Mouse (Mus musculus) liver, embryonic 13.5 days (tissue): ENCODE measurements around the gene Adamtsl2. TPM values are rescaled to one million over a fixed set of nuclear protein-coding genes. Genes with fewer than 3 reads are reported as not detected.

Experiments
- ATAC-seq: fragments of 200-750 bp; cut with Nextera tagmentation; 2 replicates; pipeline ENCODE4 v1.8.0; 2017; ENCODE audit warnings: low read depth, mild to moderate bottlenecking, moderate number of reproducible peaks, moderate library complexity
- DNase-seq: peaks from one replicate; pipeline ENCODE4 v3.0.0; 2022
- H3K27ac ChIP-seq: fragments of 300-500 bp; sonication (generic); 2 replicates; pipeline ENCODE4 v1.5.1; 2015; ENCODE audit warnings: moderate library complexity, mild to moderate bottlenecking, inconsistent platforms
- H3K27me3 ChIP-seq: fragments of 300-500 bp; sonication (generic); 2 replicates; pipeline ENCODE4 v1.6.1; 2015; ENCODE audit warnings: mild to moderate bottlenecking, inconsistent platforms
- H3K36me3 ChIP-seq: fragments of 300-500 bp; sonication (generic); 2 replicates; pipeline ENCODE4 v1.6.1; 2015; ENCODE audit warnings: mild to moderate bottlenecking, inconsistent platforms
- H3K4me1 ChIP-seq: fragments of 300-500 bp; sonication (generic); replicated peaks from 2 replicates; pipeline ENCODE4 v1.6.1; 2015; ENCODE audit warnings: inconsistent platforms
- H3K4me2 ChIP-seq: fragments of 300-500 bp; sonication (generic); 2 replicates; pipeline ENCODE4 v1.6.1; 2015; ENCODE audit warnings: inconsistent platforms, mild to moderate bottlenecking, moderate library complexity
- H3K4me3 ChIP-seq: fragments of 300-500 bp; sonication (generic); replicated peaks from 2 replicates; pipeline ENCODE4 v1.5.1; 2015; ENCODE audit warnings: mild to moderate bottlenecking, inconsistent platforms
- H3K9ac ChIP-seq: fragments of 300-500 bp; sonication (generic); 2 replicates; pipeline ENCODE4 v1.6.1; 2015; ENCODE audit warnings: mild to moderate bottlenecking, inconsistent platforms
- H3K9me3 ChIP-seq: fragments of 300-500 bp; sonication (generic); replicated peaks from 2 replicates; pipeline ENCODE4 v1.6.1; 2016; ENCODE audit warnings: inconsistent platforms
- WGBS: fragments of 180-500 bp; shearing (Covaris S2); methylation state at CpG from one replicate; pipeline ENCODE4 v1.1.7; 2015; ENCODE audit not compliant: insufficient replicate concordance; 5-methylcytosine and 5-hydroxymethylcytosine counted together
- polyA plus RNA-seq: library from polyadenylated mRNA; unstranded; fragments of >200 nt; fragmentation: Nextera tagmentation; extraction: Ambion mirVana; gene quantifications from 2 replicates; pipeline ENCODE4 v1.2.1, GENCODE M21; 2015

Gene Adamtsl2
- polyA plus RNA-seq, 1 experiment from 2014 or later: 0.65 TPM

GRCm38 (mm10) chr2:27075485-27075884 is 3.7 kb upstream of the Adamtsl2 start:
- no peak overlapping the region for H3K4me2 ChIP-seq
- ATAC-seq (no peak), DNase-seq (no peak)
- H3K9ac ChIP-seq: no peak overlapping the region
- H3K36me3 ChIP-seq: no peaks in the 10 kb centered on the region
- WGBS: 45% methylated on average over 3 of the region's 3 CpGs
- H3K27ac ChIP-seq: no peak overlapping the region
- H3K27me3 ChIP-seq: peaks cover 23% of the 10 kb centered on the region
- H3K4me1 ChIP-seq: peaks cover 10% of the 10 kb centered on the region
- no peak overlapping the region for H3K4me3 ChIP-seq
- no peaks in the 10 kb centered on the region for H3K9me3 ChIP-seq

DNA sequence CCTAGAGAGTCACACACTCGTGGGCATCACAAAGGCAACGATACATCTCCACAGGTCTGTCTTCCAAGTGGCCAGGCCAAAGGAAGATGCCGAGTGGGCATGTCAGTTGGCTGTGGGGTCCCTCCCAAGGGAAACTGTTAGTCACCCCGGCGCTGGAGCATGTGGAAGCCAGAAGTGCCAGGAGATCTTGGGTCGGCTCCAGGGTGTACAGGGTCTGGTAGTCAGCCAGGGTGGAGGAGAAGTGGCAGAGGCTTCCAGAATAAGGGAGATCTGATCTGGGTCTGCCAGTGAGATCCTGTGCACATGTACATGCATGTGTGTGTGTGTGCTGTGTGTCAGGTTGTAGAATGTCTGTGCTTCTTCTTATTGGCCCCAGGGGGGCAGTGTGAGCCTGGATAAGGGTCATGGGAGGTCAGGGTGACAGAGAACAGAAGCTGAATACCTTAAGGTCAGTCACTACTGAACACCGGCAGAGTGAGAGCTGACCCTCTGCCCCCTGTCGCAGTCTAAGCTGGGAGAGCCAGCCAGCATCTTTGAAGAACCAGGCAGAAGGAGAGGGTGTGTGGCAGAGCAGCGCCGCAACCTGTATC is 1.4 kb upstream of the Adamtsl2 start:
- ATAC-seq (no peak), DNase-seq (no peak)
- Histone ChIP-seq H3K9me3 (no peaks in the 10 kb centered on the region), H3K4me3 (no peak overlapping the region), H3K27ac (no peak overlapping the region), H3K4me2 (no peak overlapping the region), H3K4me1 (peaks cover 10% of the 10 kb centered on the region), H3K36me3 (no peaks in the 10 kb centered on the region), H3K9ac (no peak overlapping the region), H3K27me3 (peaks cover 23% of the 10 kb centered on the region)
- WGBS: 48% methylated on average over 10 of the region's 10 CpGs

- Histone ChIP-seq H3K4me3 (no peak overlapping the region), H3K36me3 (no peaks in the 10 kb centered on the region), H3K4me2 (no peak overlapping the region), H3K4me1 (peaks cover 10% of the 10 kb centered on the region), H3K27me3 (peaks cover 23% of the 10 kb centered on the region), H3K9ac (no peak overlapping the region), H3K27ac (no peak overlapping the region), H3K9me3 (no peaks in the 10 kb centered on the region)
- ATAC-seq (no peak), DNase-seq (no peak)
- WGBS: 20% methylated on average over 2 of the region's 2 CpGs
Observed at GRCm38 (mm10) chr2:27078312-27078711, 867 bp upstream of the Adamtsl2 start.

GRCm38 (mm10) chr2:27079649-27080048 is 470 bp downstream of the Adamtsl2 start:
- ATAC-seq: no peak
- H3K4me3 ChIP-seq: no peak overlapping the region
- 50% methylated on average over 2 of the region's 2 CpGs for WGBS
- peaks cover 23% of the 10 kb centered on the region for H3K27me3 ChIP-seq
- H3K4me1 ChIP-seq: peaks cover 10% of the 10 kb centered on the region
- no peak for DNase-seq
- H3K4me2 ChIP-seq: no peak overlapping the region
- H3K36me3 ChIP-seq: no peaks in the 10 kb centered on the region
- no peak overlapping the region for H3K27ac ChIP-seq
- H3K9me3 ChIP-seq: no peaks in the 10 kb centered on the region
- H3K9ac ChIP-seq: no peak overlapping the region

DNA sequence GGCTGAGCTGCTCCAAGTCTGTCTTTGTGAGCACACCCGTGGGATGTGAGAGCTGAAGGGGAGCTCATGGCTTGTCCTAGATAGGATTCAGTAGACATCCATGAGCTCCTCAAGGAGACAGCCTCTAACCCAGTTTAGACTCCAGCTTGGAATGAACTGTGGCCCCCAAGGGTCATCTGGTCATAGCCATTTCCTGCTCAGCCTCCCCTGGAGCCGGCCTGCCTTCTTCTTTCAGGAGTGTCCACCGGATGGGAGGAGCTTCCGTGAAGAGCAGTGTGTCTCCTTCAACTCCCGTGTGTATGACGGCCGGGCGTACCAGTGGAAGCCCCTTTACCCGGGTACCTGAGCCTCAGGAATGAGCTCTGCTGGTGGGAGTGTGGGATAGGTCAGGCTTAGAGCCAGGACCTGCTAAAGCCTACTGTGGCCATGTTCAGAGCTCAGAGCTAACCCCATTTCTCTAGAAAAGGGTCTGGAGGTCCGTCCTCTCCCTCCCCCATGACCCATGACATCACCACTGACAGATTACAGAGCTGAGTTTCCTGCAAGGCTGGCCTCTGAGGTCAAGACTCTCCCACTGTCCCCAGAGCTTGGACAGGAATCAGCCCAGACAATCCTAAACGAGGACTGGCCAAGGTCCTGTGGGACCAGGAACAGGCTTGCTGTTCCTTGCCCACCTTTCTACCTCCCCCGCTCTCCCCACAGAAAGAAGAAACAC is 4.7 kb downstream of the Adamtsl2 start:
- Histone ChIP-seq H3K9me3 (no peaks in the 10 kb centered on the region), H3K27me3 (peaks cover 8% of the 10 kb centered on the region), H3K27ac (no peak overlapping the region), H3K4me3 (no peak overlapping the region), H3K36me3 (no peaks in the 10 kb centered on the region), H3K4me2 (no peak overlapping the region), H3K9ac (no peak overlapping the region), H3K4me1 (peaks cover 9% of the 10 kb centered on the region)
- 52% methylated on average over 12 of the region's 12 CpGs for WGBS
- DNase-seq: no peak
- ATAC-seq: no peak

DNA sequence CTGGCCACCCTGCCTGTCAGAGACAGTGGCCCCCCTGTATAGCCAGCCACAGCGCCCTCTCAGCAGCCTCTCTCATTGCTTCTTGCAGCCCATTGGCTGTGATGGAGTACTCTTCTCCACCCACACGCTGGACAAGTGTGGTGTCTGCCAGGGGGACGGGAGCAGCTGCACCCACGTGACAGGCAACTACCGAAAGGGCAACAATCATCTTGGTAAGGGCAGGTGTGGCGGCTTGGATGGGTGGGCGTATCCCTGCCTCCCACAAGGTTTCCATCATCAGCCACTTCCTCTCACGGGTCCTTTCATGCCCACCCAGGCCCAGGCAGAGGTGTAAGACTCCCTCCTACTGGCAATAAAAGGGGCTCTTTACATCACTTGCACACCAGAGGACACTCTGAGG is 5.8 kb downstream of the Adamtsl2 start:
- WGBS: 45% methylated on average over 8 of the region's 8 CpGs
- Histone ChIP-seq H3K9ac (no peak overlapping the region), H3K4me2 (no peak overlapping the region), H3K4me3 (no peak overlapping the region), H3K27me3 (no peaks in the 10 kb centered on the region), H3K27ac (no peak overlapping the region), H3K4me1 (peaks cover 3% of the 10 kb centered on the region; the same call in 1 of the 2 replicates), H3K36me3 (no peaks in the 10 kb centered on the region), H3K9me3 (no peaks in the 10 kb centered on the region)
- ATAC-seq (no peak), DNase-seq (no peak)

- Histone ChIP-seq H3K27me3 (no peaks in the 10 kb centered on the region), H3K36me3 (no peaks in the 10 kb centered on the region), H3K4me3 (no peak overlapping the region), H3K9ac (no peak overlapping the region), H3K4me1 (peaks cover 3% of the 10 kb centered on the region; the same call in 1 of the 2 replicates), H3K4me2 (no peak overlapping the region), H3K9me3 (no peaks in the 10 kb centered on the region), H3K27ac (no peak overlapping the region)
- DNase-seq (no peak), ATAC-seq (no peak)
- 31% methylated on average over 2 of the region's 2 CpGs for WGBS
Observed at GRCm38 (mm10) chr2:27085801-27086200, 6.6 kb downstream of the Adamtsl2 start.

DNA sequence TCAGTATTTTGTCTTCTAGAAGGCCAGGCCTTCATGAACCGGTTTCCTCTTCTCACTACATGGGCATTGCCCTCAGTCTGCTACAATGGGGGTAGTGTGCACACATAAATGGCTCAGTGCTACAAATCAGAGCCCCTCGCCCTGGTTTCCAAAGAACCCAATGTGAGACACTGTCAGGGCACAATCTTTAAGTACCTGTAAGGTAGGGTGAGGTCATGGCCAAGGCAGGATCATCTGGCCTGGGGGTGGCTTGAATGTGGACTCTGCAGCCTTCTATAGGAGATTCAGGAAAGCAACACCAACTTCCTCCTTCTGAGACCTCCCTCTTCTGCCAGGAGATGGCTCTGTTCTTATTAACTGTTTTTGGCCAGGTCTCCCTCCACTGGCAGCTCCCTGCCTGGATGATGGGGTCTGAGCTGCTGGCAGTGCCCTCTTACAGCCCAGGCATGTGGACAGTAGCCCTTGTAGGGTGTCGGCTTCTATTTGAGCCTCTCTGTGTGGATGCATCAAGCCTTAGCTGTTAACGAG is 7.4 kb downstream of the Adamtsl2 start:
- H3K4me1 ChIP-seq: peaks cover 3% of the 10 kb centered on the region; the same call in 1 of the 2 replicates
- WGBS: 49% methylated on average over 4 of the region's 4 CpGs
- no peak for ATAC-seq

GRCm38 (mm10) chr2:27087581-27087980 is 8.4 kb downstream of the Adamtsl2 start:
- Histone ChIP-seq H3K27me3 (no peaks in the 10 kb centered on the region), H3K9ac (no peak overlapping the region), H3K27ac (no peak overlapping the region), H3K4me1 (peaks cover 3% of the 10 kb centered on the region; the same call in 1 of the 2 replicates), H3K4me2 (no peak overlapping the region), H3K4me3 (no peak overlapping the region), H3K9me3 (no peaks in the 10 kb centered on the region), H3K36me3 (no peaks in the 10 kb centered on the region)
- ATAC-seq (no peak), DNase-seq (no peak)
- WGBS: 65% methylated on average over 5 of the region's 5 CpGs

More for the DNA sequence above, 7.4 kb downstream of the Adamtsl2 start:
- Histone ChIP-seq H3K9ac (no peak overlapping the region), H3K36me3 (no peaks in the 10 kb centered on the region), H3K4me3 (no peak overlapping the region), H3K4me2 (no peak overlapping the region), H3K9me3 (no peaks in the 10 kb centered on the region), H3K27me3 (no peaks in the 10 kb centered on the region), H3K27ac (no peak overlapping the region)
- DNase-seq: no peak

GRCm38 (mm10) chr2:27088071-27088644 is 9.0 kb downstream of the Adamtsl2 start:
- peaks cover 3% of the 10 kb centered on the region; the same call in 1 of the 2 replicates for H3K4me1 ChIP-seq
- no peak overlapping the region for H3K9ac ChIP-seq
- H3K9me3 ChIP-seq: no peaks in the 10 kb centered on the region
- no peaks in the 10 kb centered on the region for H3K27me3 ChIP-seq
- 41% methylated on average over 18 of the region's 18 CpGs for WGBS
- no peak overlapping the region; the same call in 1 of the 2 replicates for H3K27ac ChIP-seq
- DNase-seq: no peak
- H3K36me3 ChIP-seq: no peaks in the 10 kb centered on the region
- H3K4me3 ChIP-seq: no peak overlapping the region
- no peak overlapping the region for H3K4me2 ChIP-seq
- ATAC-seq: no peak

GRCm38 (mm10) chr2:27088700-27089099 is 9.5 kb downstream of the Adamtsl2 start:
- Histone ChIP-seq H3K4me2 (no peak overlapping the region), H3K27me3 (no peaks in the 10 kb centered on the region), H3K27ac (no peak overlapping the region), H3K4me3 (no peak overlapping the region), H3K9ac (no peak overlapping the region), H3K9me3 (no peaks in the 10 kb centered on the region), H3K36me3 (no peaks in the 10 kb centered on the region), H3K4me1 (peaks cover 3% of the 10 kb centered on the region; the same call in 1 of the 2 replicates)
- 50% methylated on average over 5 of the region's 5 CpGs for WGBS
- no peak for DNase-seq
- no peak for ATAC-seq
